Mouse (Mus musculus) hindbrain, embryonic 11.5 days (tissue): ENCODE results near the gene Shld2. TPM values are rescaled to one million over a fixed set of nuclear protein-coding genes. Genes with fewer than 3 reads are reported as not detected.

Experiments
- ATAC-seq: fragments of 200-750 bp; cut with Nextera tagmentation; 2 replicates; pipeline ENCODE4 v1.8.0; 2017; ENCODE audit warnings: mild to moderate bottlenecking, moderate TSS enrichment, moderate library complexity; ENCODE audit not compliant: low FRiP score
- DNase-seq: peaks from one replicate; pipeline ENCODE4 v3.0.0-alpha.2; 2015; ENCODE audit warnings: low spot score
- H3K27ac ChIP-seq: fragments of 300-500 bp; sonication (generic); 2 replicates; pipeline ENCODE4 v1.5.1; 2014; ENCODE audit warnings: mild to moderate bottlenecking, low read depth, low read length
- H3K27me3 ChIP-seq: fragments of 300-500 bp; sonication (generic); 2 replicates; pipeline ENCODE4 v1.6.1; 2014; ENCODE audit warnings: mild to moderate bottlenecking, low read length, moderate library complexity, mixed read lengths; ENCODE audit not compliant: control insufficient read depth, insufficient read depth
- H3K36me3 ChIP-seq: fragments of 300-500 bp; sonication (generic); 2 replicates; pipeline ENCODE4 v1.6.1; 2014; ENCODE audit warnings: mild to moderate bottlenecking, low read length, moderate library complexity, mixed read lengths; ENCODE audit not compliant: control insufficient read depth, insufficient read depth
- H3K4me1 ChIP-seq: fragments of 300-500 bp; sonication (generic); replicated peaks from 2 replicates; pipeline ENCODE4 v1.6.1; 2014; ENCODE audit warnings: low read length, mixed read lengths; ENCODE audit not compliant: control insufficient read depth, insufficient read depth
- H3K4me2 ChIP-seq: fragments of 300-500 bp; sonication (generic); replicated peaks from 2 replicates; pipeline ENCODE4 v1.6.1; 2014; ENCODE audit warnings: mild to moderate bottlenecking, low read depth, low read length
- H3K4me3 ChIP-seq: fragments of 300-500 bp; sonication (generic); 2 replicates; pipeline ENCODE4 v1.5.1; 2014; ENCODE audit warnings: low read depth, low read length
- H3K9ac ChIP-seq: fragments of 300-500 bp; sonication (generic); 2 replicates; pipeline ENCODE4 v1.6.1; 2014; ENCODE audit warnings: low read depth, low read length
- H3K9me3 ChIP-seq: fragments of 300-500 bp; sonication (generic); 2 replicates; pipeline ENCODE4 v1.6.1; 2016; ENCODE audit warnings: low read length; ENCODE audit not compliant: control insufficient read depth
- WGBS: fragments of 180-500 bp; shearing (Covaris S2); extraction: QIAGEN DNeasy Blood & Tissue Kit; methylation state at CpG from one replicate; pipeline ENCODE4 v1.1.7; 2014; 5-methylcytosine and 5-hydroxymethylcytosine counted together
- polyA plus RNA-seq: library from polyadenylated mRNA; unstranded; fragments of >200 nt; fragmentation: Nextera tagmentation; extraction: Ambion mirVana; gene quantifications from 2 replicates; pipeline ENCODE4 v1.2.1, GENCODE M21; 2014

Gene Shld2
- polyA plus RNA-seq, 1 experiment from 2014 or later: 7.1 TPM

DNA sequence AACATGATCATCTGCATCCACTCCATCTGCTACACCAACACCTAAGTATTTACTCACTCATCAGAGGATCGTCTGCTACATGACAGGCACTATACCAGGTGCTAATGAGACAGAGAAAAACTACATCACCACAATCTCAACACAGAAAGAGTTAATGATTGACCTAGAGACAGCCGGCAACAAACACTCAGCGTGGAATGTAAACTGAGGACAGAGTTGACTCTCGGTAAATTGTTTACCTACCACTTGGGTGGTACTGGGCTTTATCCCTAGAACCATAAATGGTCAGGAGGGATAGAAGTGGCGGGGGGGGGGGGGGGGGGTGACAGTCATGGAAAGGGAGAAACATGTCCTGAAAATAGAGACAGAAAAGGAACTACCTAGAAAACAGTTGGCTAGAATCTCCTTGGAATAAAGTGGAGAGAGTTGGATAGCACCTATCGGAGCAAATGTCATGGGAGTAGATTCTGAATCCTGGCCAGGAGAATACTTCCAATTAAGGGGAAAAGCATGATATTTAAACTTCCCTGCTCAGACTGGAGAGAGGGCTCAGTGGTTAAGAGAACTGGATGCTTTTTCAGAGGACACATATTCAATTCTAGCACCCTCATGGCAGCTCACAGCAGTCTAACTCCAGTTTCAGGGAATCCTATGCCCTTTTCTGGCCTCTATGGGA lies 57.7 kb downstream of the Shld2 start:
- H3K4me1 ChIP-seq: no peaks in the 10 kb centered on the region
- no peaks in the 10 kb centered on the region for H3K27me3 ChIP-seq
- H3K9ac ChIP-seq: no peak overlapping the region
- H3K4me3 ChIP-seq: no peak overlapping the region
- H3K36me3 ChIP-seq: no peaks in the 10 kb centered on the region
- no peak for ATAC-seq
- H3K4me2 ChIP-seq: no peak overlapping the region
- no peaks in the 10 kb centered on the region for H3K9me3 ChIP-seq
- H3K27ac ChIP-seq: no peak overlapping the region
- DNase-seq: no peak
- 64% methylated on average over 5 of the region's 6 CpGs for WGBS

GRCm38 (mm10) chr14:34240676-34241075 lies 69.6 kb downstream of the Shld2 start:
- Histone ChIP-seq H3K4me1 (no peaks in the 10 kb centered on the region), H3K4me2 (no peak overlapping the region), H3K9me3 (no peaks in the 10 kb centered on the region), H3K4me3 (no peak overlapping the region), H3K9ac (no peak overlapping the region), H3K27me3 (no peaks in the 10 kb centered on the region), H3K27ac (no peak overlapping the region), H3K36me3 (no peaks in the 10 kb centered on the region)
- WGBS: 84% methylated on average over 6 of the region's 6 CpGs
- DNase-seq (no peak), ATAC-seq (no peak)

DNA sequence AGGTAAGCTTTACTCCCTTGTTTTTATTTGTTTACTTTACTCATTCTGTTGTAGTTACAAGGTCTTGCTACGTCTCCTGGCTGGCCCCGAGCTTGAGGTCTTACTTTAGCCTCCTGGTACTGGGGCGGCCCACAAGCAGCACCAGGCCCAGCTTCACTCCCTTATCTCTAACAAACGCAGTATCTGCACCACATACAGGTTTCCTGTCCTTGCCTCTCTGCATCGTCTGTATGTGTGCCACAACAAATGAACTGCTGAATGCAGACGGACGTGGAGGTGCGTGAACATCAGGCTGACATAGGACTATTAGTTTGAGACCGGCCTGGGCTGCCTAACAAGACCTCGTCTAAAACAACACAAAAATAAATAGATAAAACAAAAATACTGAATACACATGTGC lies 70.0 kb downstream of the Shld2 start:
- Histone ChIP-seq H3K36me3 (no peaks in the 10 kb centered on the region), H3K27ac (no peak overlapping the region), H3K27me3 (no peaks in the 10 kb centered on the region), H3K4me2 (no peak overlapping the region), H3K4me1 (no peaks in the 10 kb centered on the region), H3K9me3 (no peaks in the 10 kb centered on the region), H3K4me3 (no peak overlapping the region), H3K9ac (no peak overlapping the region)
- WGBS: 88% methylated on average over 10 of the region's 10 CpGs
- DNase-seq (no peak), ATAC-seq (no peak)

DNA sequence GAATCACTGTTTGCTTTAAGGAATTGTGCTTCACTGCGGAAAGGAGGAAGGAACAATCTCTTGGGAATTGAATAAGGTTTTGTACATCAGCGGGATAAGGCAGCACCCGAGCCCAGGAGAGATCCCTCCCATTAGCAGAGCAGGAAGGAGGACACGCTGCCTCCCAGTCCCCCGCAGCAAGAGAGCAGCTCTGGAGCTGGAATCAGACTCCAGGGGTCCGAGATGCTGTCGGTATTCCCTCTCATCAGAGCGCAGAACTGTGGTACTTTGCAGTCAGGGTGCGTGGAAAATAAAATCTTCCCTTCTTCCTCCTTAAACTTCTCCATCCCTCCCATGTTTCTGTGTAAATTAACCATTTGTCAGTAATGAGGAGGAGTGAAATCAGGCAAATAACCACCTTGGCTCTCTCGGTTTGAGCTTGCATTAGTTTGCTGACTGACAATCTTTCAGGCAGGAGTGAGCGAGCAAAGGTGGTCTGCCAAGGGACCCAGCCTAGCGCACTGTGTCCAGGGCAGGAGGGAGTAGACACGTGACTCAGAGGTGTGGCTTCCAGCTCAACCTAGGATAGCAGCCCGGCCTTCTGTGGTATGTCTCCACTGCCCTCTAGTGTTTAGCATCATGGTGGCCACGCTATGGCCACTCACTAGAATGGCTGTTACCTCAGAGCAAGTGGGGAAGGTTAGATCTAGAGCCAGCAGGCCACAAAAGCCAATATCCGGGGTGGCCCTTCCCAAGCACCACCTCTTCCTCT lies 75.5 kb downstream of the Shld2 start:
- H3K27me3 ChIP-seq: no peaks in the 10 kb centered on the region
- DNase-seq: peak; percentile 82
- H3K4me1 ChIP-seq: no peaks in the 10 kb centered on the region
- 5% methylated on average over 16 of the region's 16 CpGs for WGBS
- no peak overlapping the region for H3K9ac ChIP-seq
- H3K9me3 ChIP-seq: no peaks in the 10 kb centered on the region
- H3K36me3 ChIP-seq: no peaks in the 10 kb centered on the region
- peak; percentile 98 for ATAC-seq
- H3K4me2 ChIP-seq: peak overlapping the region; percentile 34
- no peak overlapping the region for H3K27ac ChIP-seq
- H3K4me3 ChIP-seq: peak overlapping the region; percentile 6; the same call in 1 of the 2 replicates

GRCm38 (mm10) chr14:34233846-34234245 lies 76.4 kb downstream of the Shld2 start:
- H3K27ac ChIP-seq: no peak overlapping the region
- H3K4me2 ChIP-seq: no peak overlapping the region
- DNase-seq (no peak), ATAC-seq (no peak)
- no peaks in the 10 kb centered on the region for H3K4me1 ChIP-seq
- 62% methylated on average over 4 of the region's 4 CpGs for WGBS
- no peak overlapping the region for H3K4me3 ChIP-seq
- no peaks in the 10 kb centered on the region for H3K27me3 ChIP-seq
- H3K9me3 ChIP-seq: no peaks in the 10 kb centered on the region
- H3K9ac ChIP-seq: no peak overlapping the region
- H3K36me3 ChIP-seq: no peaks in the 10 kb centered on the region

DNA sequence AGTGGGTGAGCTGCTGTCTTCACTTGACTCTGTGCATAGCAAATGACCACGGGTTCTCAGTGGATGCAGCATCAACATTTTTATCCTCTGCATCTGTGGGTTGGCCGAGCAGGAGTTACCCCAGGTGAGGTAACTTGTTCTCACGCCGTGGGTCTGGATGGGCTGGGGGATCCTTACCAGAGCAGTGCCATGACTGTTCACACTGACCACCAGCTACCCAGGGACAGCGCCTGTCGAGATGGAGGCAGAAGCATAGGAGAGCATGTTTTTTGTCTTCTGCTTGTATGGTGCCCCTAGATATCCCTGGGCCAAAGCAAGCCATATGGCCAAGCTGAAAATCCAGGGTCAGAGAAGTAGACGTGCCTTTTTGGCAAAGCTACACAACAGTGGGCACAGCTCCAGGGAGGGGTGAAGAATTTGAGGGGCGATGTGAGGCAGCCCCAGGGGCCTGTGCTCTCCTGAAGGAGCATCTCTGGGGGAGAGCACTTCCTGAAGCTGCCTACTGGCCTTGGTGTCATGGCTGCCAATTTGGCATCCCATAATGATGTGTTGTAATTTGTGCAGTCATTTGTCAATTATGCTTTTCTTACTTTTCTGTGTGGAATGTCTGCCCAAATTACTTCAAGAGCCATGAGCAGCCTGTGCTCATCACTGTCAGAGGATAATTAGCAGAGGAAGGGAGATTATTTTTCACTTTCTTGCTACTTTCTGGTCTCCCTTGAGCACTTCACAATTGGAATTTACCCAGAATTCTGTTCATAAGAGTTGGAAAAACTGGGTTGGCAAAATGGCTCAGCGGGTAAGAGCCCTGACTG lies 77.2 kb downstream of the Shld2 start:
- no peaks in the 10 kb centered on the region for H3K36me3 ChIP-seq
- 88% methylated on average over 9 of the region's 9 CpGs for whole genome bisulfite sequencing
- DNase-seq: no peak
- H3K9me3 ChIP-seq: no peaks in the 10 kb centered on the region
- H3K4me1 ChIP-seq: no peaks in the 10 kb centered on the region
- no peaks in the 10 kb centered on the region for H3K27me3 ChIP-seq
- no peak overlapping the region for H3K4me3 ChIP-seq
- no peak for ATAC-seq
- H3K27ac ChIP-seq: no peak overlapping the region
- H3K9ac ChIP-seq: no peak overlapping the region
- H3K4me2 ChIP-seq: no peak overlapping the region

DNA sequence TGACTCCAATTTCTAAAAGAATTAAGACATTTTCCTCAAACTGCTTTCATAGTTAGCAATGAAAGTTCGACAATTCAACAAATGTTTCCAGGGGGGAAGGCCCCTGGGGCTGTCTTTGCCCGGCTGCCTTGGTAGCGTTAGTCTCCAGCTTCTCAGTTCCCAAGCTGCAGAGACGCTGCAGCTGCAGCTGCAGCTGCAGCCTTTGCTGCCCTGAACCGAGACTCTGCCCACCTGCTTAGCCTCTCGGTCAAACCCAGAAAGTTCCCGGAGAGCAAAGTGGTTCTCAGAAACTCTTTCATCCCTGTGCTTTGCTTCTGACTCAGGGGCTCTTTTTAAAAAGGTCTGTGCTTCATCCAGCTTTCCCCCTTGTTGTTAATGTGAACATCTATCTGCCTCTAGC lies 78.0 kb downstream of the Shld2 start:
- no peak for ATAC-seq
- Histone ChIP-seq H3K9ac (no peak overlapping the region), H3K4me2 (no peak overlapping the region), H3K4me1 (no peaks in the 10 kb centered on the region), H3K27me3 (no peaks in the 10 kb centered on the region), H3K27ac (no peak overlapping the region), H3K4me3 (no peak overlapping the region), H3K9me3 (no peaks in the 10 kb centered on the region), H3K36me3 (no peaks in the 10 kb centered on the region)
- DNase-seq: no peak
- 53% methylated on average over 7 of the region's 7 CpGs for WGBS

DNA sequence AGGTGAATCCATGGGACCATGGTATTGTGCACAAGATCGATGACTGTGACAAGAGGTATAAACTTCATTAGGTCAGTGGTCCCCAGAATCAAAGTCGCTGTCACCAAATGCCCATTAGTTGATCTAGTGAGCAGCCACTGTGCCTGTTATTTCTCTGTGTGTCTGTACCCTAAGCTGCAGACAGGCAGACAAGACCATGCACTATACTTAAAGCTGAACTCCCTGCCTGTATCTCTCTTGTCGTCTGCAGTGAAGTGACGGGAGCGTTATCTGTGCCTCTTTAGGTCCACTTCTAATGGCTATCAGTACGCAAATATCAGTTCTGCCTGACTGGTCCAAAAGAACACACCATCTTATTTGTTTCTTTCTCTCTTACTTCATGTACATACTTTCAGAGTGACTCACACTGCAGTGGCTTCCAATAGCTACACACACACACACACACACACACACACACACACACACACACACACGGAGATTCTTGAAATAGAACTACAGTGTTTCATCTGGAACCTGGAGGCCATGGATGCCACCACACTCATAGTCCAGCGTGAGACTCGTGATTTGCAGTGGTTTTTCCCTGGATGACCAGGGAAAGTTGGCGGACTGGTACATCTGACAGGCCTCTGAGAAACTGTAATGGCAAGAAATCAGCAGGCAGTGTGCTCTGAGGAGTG lies 81.3 kb downstream of the Shld2 start:
- Histone ChIP-seq H3K27ac (no peak overlapping the region), H3K9me3 (no peaks in the 10 kb centered on the region), H3K9ac (no peak overlapping the region), H3K27me3 (no peaks in the 10 kb centered on the region), H3K4me1 (no peaks in the 10 kb centered on the region), H3K36me3 (no peaks in the 10 kb centered on the region), H3K4me2 (no peak overlapping the region), H3K4me3 (no peak overlapping the region)
- no peak for DNase-seq
- no peak for ATAC-seq
- 90% methylated on average over 10 of the region's 10 CpGs for WGBS
